Mouse (Mus musculus) thymus, adult 2 months (tissue): ENCODE measurements around the gene Nup205. TPM values are rescaled to one million over a fixed set of nuclear protein-coding genes. Genes with fewer than 3 reads are reported as not detected.

Experiments
- DNase-seq: peaks from one replicate; pipeline ENCODE4 v3.0.0; 2021
- H3K27ac ChIP-seq: fragments of 200-500 bp; 2 replicates; pipeline ENCODE4 v1.5.1; 2012; ENCODE audit warnings: low read length, control low read depth; ENCODE audit not compliant: control insufficient read depth, insufficient read depth
- H3K27me3 ChIP-seq: fragments of 200-500 bp; 2 replicates; pipeline ENCODE4 v1.6.1; 2012; ENCODE audit warnings: mild to moderate bottlenecking, low read length, moderate library complexity, mixed read lengths; ENCODE audit not compliant: control insufficient read depth, insufficient read depth
- H3K36me3 ChIP-seq: fragments of 200-500 bp; 2 replicates; pipeline ENCODE4 v1.6.1; 2012; ENCODE audit warnings: mild to moderate bottlenecking, low read length, moderate library complexity; ENCODE audit not compliant: control insufficient read depth, insufficient read depth
- H3K4me1 ChIP-seq: fragments of 200-500 bp; replicated peaks from 2 replicates; pipeline ENCODE4 v1.6.1; 2012; ENCODE audit warnings: low read length; ENCODE audit not compliant: control insufficient read depth, insufficient read depth
- H3K4me3 ChIP-seq: fragments of 200-500 bp; 2 replicates; pipeline ENCODE4 v1.5.1; 2012; ENCODE audit warnings: mild to moderate bottlenecking, low read length, control low read depth, moderate library complexity; ENCODE audit not compliant: control insufficient read depth, insufficient read depth
- CTCF ChIP-seq: fragments of 200-500 bp; IDR thresholded peaks from 2 replicates; pipeline ENCODE4 v1.5.1; 2012; ENCODE audit warnings: mild to moderate bottlenecking, control low read depth, low read length, moderate library complexity, borderline replicate concordance; ENCODE audit not compliant: control insufficient read depth, poor library complexity, insufficient read depth; ENCODE audit errors: extremely low read depth
- POLR2A ChIP-seq: fragments of 200-500 bp; IDR thresholded peaks from 2 replicates; pipeline ENCODE4 v1.6.1; 2012; ENCODE audit warnings: mild to moderate bottlenecking, low read length, control low read depth, moderate library complexity; ENCODE audit not compliant: control insufficient read depth, poor library complexity, insufficient read depth; ENCODE audit errors: extremely low read depth
- WGBS: fragments of 180-500 bp; shearing (Covaris S2); methylation state at CpG from one replicate; pipeline ENCODE4 v1.1.7; 2018; 5-methylcytosine and 5-hydroxymethylcytosine counted together
- polyA plus RNA-seq: library from polyadenylated mRNA; depleted of rRNA; stranded (reverse); fragments of >200 nt; gene quantifications from 2 replicates; pipeline ENCODE4 v1.2.3, GENCODE M21; 2012

Gene Nup205
- polyA plus RNA-seq, 1 experiment = 36.5 TPM

DNA sequence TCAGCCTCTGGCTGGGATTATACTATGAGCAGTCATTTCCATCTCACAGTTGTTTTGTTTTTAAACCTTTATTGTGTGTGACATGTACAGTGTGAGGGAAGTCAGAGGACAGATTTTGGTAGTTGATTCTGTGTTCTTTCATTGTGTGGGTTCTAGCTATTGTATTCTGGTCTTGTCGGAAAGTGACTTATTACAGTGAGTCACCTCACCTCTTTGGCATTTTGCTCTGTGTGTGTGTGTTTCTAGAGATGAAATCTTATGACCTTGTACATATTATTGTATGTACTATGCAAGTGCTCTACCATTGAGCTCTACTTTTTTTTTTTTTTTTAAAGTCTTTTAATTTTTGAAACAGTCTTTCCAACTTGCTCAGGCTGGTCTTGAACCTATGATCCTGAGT is 7.6 kb downstream of the Nup205 start:
- Histone ChIP-seq H3K27ac (no peak overlapping the region), H3K36me3 (peaks cover 6% of the 10 kb centered on the region; the same call in 1 of the 2 replicates), H3K4me3 (no peak overlapping the region), H3K27me3 (no peaks in the 10 kb centered on the region), H3K4me1 (no peaks in the 10 kb centered on the region)
- no peak for TF ChIP-seq POLR2A
- no peak for TF ChIP-seq CTCF
- WGBS = 97% methylated on average over 1 of the region's 1 CpGs
- DNase-seq = no peak

GRCm38 (mm10) chr6:35191198-35191597 is 14.0 kb downstream of the Nup205 start:
- peak; percentile 60 for DNase-seq
- peaks cover 37% of the 10 kb centered on the region for H3K36me3 ChIP-seq
- WGBS = 6% methylated on average over 8 of the region's 8 CpGs

GRCm38 (mm10) chr6:35225696-35226095 is 48.5 kb downstream of the Nup205 start:
- Histone ChIP-seq H3K4me1 (no peaks in the 10 kb centered on the region), H3K4me3 (no peak overlapping the region), H3K36me3 (peaks cover 52% of the 10 kb centered on the region), H3K27me3 (no peaks in the 10 kb centered on the region), H3K27ac (no peak overlapping the region)
- WGBS = 96% methylated on average over 4 of the region's 4 CpGs
- DNase-seq = no peak
- no peak for TF ChIP-seq CTCF
- TF ChIP-seq POLR2A = no peak

More at GRCm38 (mm10) chr6:35191198-35191597, 14.0 kb downstream of the Nup205 start:
- TF ChIP-seq POLR2A (no peak), CTCF (peak; percentile 72; the same call in 1 of the 2 replicates)
- Histone ChIP-seq H3K4me3 (no peak overlapping the region), H3K27me3 (no peaks in the 10 kb centered on the region), H3K4me1 (peaks cover 2% of the 10 kb centered on the region; the same call in 1 of the 2 replicates), H3K27ac (no peak overlapping the region)

GRCm38 (mm10) chr6:35229415-35229814 is 52.2 kb downstream of the Nup205 start:
- H3K4me3 ChIP-seq = no peak overlapping the region
- no peak overlapping the region for H3K27ac ChIP-seq
- H3K36me3 ChIP-seq = peaks cover 56% of the 10 kb centered on the region
- H3K27me3 ChIP-seq = no peaks in the 10 kb centered on the region
- no peak for DNase-seq
- 100% methylated on average over 1 of the region's 1 CpGs for WGBS
- TF ChIP-seq POLR2A (no peak), CTCF (no peak)
- H3K4me1 ChIP-seq = no peaks in the 10 kb centered on the region

DNA sequence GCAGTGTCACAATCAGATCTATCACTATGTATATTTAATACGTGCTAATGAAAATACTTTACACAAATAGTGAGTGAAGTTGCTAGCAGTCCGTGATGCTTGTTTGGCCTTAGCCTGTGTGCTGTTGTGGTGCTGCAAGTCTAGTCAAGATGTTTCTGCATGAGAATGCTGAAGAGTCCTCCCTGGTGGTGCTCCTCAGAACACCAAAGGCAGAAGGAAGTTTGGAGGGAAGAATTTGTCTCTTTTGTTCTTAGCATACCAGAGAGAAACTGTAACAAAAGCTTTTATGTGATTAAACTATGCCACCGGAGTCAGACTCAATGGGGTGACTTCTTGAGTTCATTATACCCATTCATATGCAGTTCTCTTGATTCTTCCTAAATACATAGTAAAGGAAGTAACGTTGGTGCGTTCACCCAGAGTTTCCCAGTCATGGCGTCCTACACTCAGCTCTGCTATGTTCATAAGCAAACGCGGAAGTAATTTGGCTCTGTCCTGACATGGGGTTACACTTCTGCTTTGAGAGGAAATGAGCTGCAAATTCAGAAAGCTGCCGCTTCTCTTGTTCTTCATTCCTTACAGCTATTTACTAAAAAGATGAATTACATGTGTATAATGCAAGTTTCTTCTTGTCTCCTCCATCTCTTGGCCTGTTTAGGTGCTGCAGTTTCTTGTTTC is 59.0 kb downstream of the Nup205 start:
- no peaks in the 10 kb centered on the region for H3K4me1 ChIP-seq
- peaks cover 63% of the 10 kb centered on the region for H3K36me3 ChIP-seq
- no peak overlapping the region for H3K27ac ChIP-seq
- TF ChIP-seq CTCF = no peak
- no peak for TF ChIP-seq POLR2A
- no peak overlapping the region for H3K4me3 ChIP-seq
- no peak for DNase-seq
- no peaks in the 10 kb centered on the region for H3K27me3 ChIP-seq
- WGBS = 92% methylated on average over 9 of the region's 9 CpGs

GRCm38 (mm10) chr6:35243252-35243651 is 66.0 kb downstream of the Nup205 start:
- no peak overlapping the region for H3K27ac ChIP-seq
- 99% methylated on average over 4 of the region's 4 CpGs for WGBS
- peaks cover 64% of the 10 kb centered on the region for H3K36me3 ChIP-seq
- TF ChIP-seq POLR2A (no peak), CTCF (no peak)
- no peak overlapping the region for H3K4me3 ChIP-seq
- DNase-seq = no peak
- no peaks in the 10 kb centered on the region for H3K4me1 ChIP-seq
- H3K27me3 ChIP-seq = no peaks in the 10 kb centered on the region
